Comparison of ENCODE assay signal across 11 mouse cellular contexts in the genomic region with DNA sequence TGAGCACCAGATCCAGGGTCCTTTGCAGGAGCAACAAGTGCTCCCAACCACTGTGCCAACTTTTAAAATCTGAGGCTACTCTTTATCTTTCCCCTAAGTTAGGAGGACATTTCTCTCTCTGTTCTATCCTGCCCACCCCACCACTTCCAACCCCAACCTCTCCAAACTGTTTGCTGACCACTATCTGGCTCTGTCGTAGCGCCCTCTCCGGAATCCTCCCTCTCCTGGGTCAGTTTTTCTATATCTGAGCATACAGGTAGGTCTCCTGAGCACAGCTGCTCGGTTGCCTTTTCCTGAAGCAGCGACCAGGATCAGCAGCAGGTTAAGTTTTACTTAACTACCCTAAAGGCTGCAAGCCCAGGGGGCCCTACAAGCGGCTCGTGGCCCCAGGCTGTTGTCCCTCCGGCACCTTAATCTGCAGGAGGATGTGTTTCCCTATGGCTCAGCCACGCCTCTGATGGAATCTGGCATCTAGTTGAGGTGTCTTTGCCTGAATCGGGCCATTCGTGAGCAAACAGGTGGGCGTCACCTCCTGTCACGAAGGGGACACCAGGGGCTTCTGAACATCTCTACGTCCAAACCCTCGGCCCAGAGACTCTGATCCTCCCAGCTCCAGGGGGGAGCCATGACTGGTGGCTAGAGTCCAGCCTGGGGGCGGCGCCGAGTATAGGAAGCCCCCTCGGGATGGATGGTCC. TPM values are rescaled to one million over a fixed set of nuclear protein-coding genes. Genes with fewer than 3 reads are reported as not detected.
A peak's percentile ranks its signal among the peaks of the same experiment; 100 is the strongest.
DNase-seq lines count a peak whose midpoint lies in the region; ATAC-seq and TF ChIP-seq lines count a peak whose summit lies in the region.
"Had no signal": no experiment of that assay in that cellular context is flagged by ENCODE, and none has a peak within 500 bp of the region (broad histone marks: within the 10 kb centered on the region; RNA-seq: fewer than 3 reads in every experiment).

No protein-coding gene starts in this region.

- TF ChIP-seq CTCF in forebrain, postnatal 0 days (IDR thresholded peaks at IDR 0.05; ENCODE audit: low read depth), result no peak

- ATAC-seq in forebrain, postnatal 0 days, result no peak
- ATAC-seq in lung, embryonic 16.5 days (ENCODE audit: low read depth), result no peak
- ATAC-seq in intestine, embryonic 14.5 days (replicated peaks; ENCODE audit: low FRiP score, low TSS enrichment, low read depth), result no peak
- no peak for ATAC-seq in neural tube, embryonic 14.5 days (ENCODE audit: low read depth)
- ATAC-seq: liver, postnatal 0 days had no signal

- no peaks in the 10 kb centered on the region for H3K36me3 ChIP-seq in forebrain, embryonic 10.5 days (replicated peaks)
- H3K36me3 ChIP-seq in forebrain, postnatal 0 days (ENCODE audit: insufficient read depth), result no peaks in the 10 kb centered on the region
- no peaks in the 10 kb centered on the region for H3K36me3 ChIP-seq in lung, embryonic 16.5 days (ENCODE audit: control insufficient read depth, insufficient read depth, low read length)
- H3K36me3 ChIP-seq in intestine, embryonic 14.5 days (ENCODE audit: control insufficient read depth, insufficient read depth, low read length), result no peaks in the 10 kb centered on the region
- no peaks in the 10 kb centered on the region for H3K36me3 ChIP-seq in neural tube, embryonic 14.5 days (ENCODE audit: control insufficient read depth, insufficient read depth, low read length)

- H3K9ac ChIP-seq in forebrain, postnatal 0 days, result no peak overlapping the region
- no peak overlapping the region for H3K9ac ChIP-seq in lung, embryonic 16.5 days (ENCODE audit: low read length)
- no peak overlapping the region for H3K9ac ChIP-seq in intestine, embryonic 14.5 days (ENCODE audit: low read length)
- H3K9ac ChIP-seq in neural tube, embryonic 14.5 days (replicated peaks; ENCODE audit: low read depth, low read length), result no peak overlapping the region
- H3K9ac ChIP-seq: liver, postnatal 0 days had no signal

- peaks cover 94% of the 10 kb centered on the region for H3K27me3 ChIP-seq in forebrain, embryonic 10.5 days (ENCODE audit: poor library complexity, severe bottlenecking)
- H3K27me3 ChIP-seq in forebrain, postnatal 0 days (ENCODE audit: insufficient read depth, low read length), result peaks cover 77% of the 10 kb centered on the region
- peaks cover 80% of the 10 kb centered on the region for H3K27me3 ChIP-seq in lung, embryonic 16.5 days (ENCODE audit: control insufficient read depth, insufficient read depth, low read depth, low read length)
- H3K27me3 ChIP-seq in intestine, embryonic 14.5 days (replicated peaks; ENCODE audit: control insufficient read depth, insufficient read depth, low read length), result peaks cover 75% of the 10 kb centered on the region
- peaks cover 53% of the 10 kb centered on the region for H3K27me3 ChIP-seq in neural tube, embryonic 14.5 days (ENCODE audit: control insufficient read depth, insufficient read depth, low read length)

- H3K4me3 ChIP-seq in forebrain, embryonic 10.5 days, result peak overlapping the region; percentile 41
- H3K4me3 ChIP-seq in forebrain, postnatal 0 days (ENCODE audit: low read depth, low read length), result no peak overlapping the region
- peak overlapping the region; percentile 15; the same call in 1 of the 2 replicates for H3K4me3 ChIP-seq in lung, embryonic 16.5 days (ENCODE audit: low read length)
- peak overlapping the region; percentile 14; the same call in 1 of the 2 replicates for H3K4me3 ChIP-seq in intestine, embryonic 14.5 days (ENCODE audit: low read depth, low read length)
- H3K4me3 ChIP-seq in neural tube, embryonic 14.5 days (ENCODE audit: low read depth, low read length), result no peak overlapping the region

- H3K4me2 ChIP-seq in forebrain, postnatal 0 days (ENCODE audit: low read depth), result no peak overlapping the region
- peak overlapping the region; percentile 21; the same call in 1 of the 2 replicates for H3K4me2 ChIP-seq in lung, embryonic 16.5 days (ENCODE audit: low read depth, low read length)
- H3K4me2 ChIP-seq in intestine, embryonic 14.5 days (ENCODE audit: low read length), result peak overlapping the region; percentile 33
- 0 out of 2 replicates have a peak overlapping the region, but pooled peaks have one; percentile 5 for H3K4me2 ChIP-seq in neural tube, embryonic 14.5 days (ENCODE audit: low read depth, low read length)

- peak; percentile 20 for DNase-seq in forebrain, embryonic 10.5 days (ENCODE audit: extremely low spot score, low spot score)
- DNase-seq in forebrain, postnatal 0 days, result no peak
- no peak for DNase-seq in lung, postnatal 14 days
- DNase-seq in intestine, embryonic 14.5 days (ENCODE audit: low spot score), result peak; percentile 56
- no peak for DNase-seq in frontal cortex, postnatal 25 days (ENCODE audit: low spot score in 2 of 2)
- no peak for DNase-seq in adrenal gland, postnatal 10 days
- DNase-seq: kidney, adult 9 months; liver, postnatal 0 days had no signal

- under 1% methylated on average over 19 of the region's 19 CpGs for WGBS in forebrain, embryonic 10.5 days
- 1% methylated on average over 19 of the region's 19 CpGs for WGBS in forebrain, postnatal 0 days
- WGBS in lung, embryonic 16.5 days, result under 1% methylated on average over 19 of the region's 19 CpGs
- whole genome bisulfite sequencing in intestine, embryonic 14.5 days, result 1% methylated on average over 19 of the region's 19 CpGs
- 1% methylated on average over 19 of the region's 19 CpGs for WGBS in neural tube, embryonic 14.5 days

- peaks cover 16% of the 10 kb centered on the region for H3K4me1 ChIP-seq in forebrain, embryonic 10.5 days
- no peaks in the 10 kb centered on the region for H3K4me1 ChIP-seq in forebrain, postnatal 0 days (ENCODE audit: insufficient read depth)
- H3K4me1 ChIP-seq in lung, embryonic 16.5 days (replicated peaks; ENCODE audit: control insufficient read depth, insufficient read depth, low read length), result no peaks in the 10 kb centered on the region
- no peaks in the 10 kb centered on the region for H3K4me1 ChIP-seq in intestine, embryonic 14.5 days (replicated peaks; ENCODE audit: control insufficient read depth, insufficient read depth, low read length)
- H3K4me1 ChIP-seq in neural tube, embryonic 14.5 days (ENCODE audit: control insufficient read depth, insufficient read depth, low read length), result no peaks in the 10 kb centered on the region

- H3K27ac ChIP-seq in forebrain, embryonic 10.5 days, result no peak overlapping the region
- no peak overlapping the region for H3K27ac ChIP-seq in forebrain, postnatal 0 days (ENCODE audit: low read depth, low read length)
- H3K27ac ChIP-seq in lung, embryonic 16.5 days (ENCODE audit: low read length), result no peak overlapping the region
- H3K27ac ChIP-seq in intestine, embryonic 14.5 days (ENCODE audit: low read depth), result no peak overlapping the region
- H3K27ac ChIP-seq in neural tube, embryonic 14.5 days (ENCODE audit: low read depth, low read length), result no peak overlapping the region

- H3K9me3 ChIP-seq in forebrain, embryonic 10.5 days, result peaks cover 8% of the 10 kb centered on the region; the same call in 1 of the 2 replicates
- 0 out of 2 replicates have a peak, but pooled peaks cover 3% of the 10 kb centered on the region for H3K9me3 ChIP-seq in forebrain, postnatal 0 days (ENCODE audit: low read length)
- peaks cover 3% of the 10 kb centered on the region; the same call in 1 of the 2 replicates for H3K9me3 ChIP-seq in lung, embryonic 16.5 days (ENCODE audit: control insufficient read depth, low read length)
- H3K9me3 ChIP-seq in intestine, embryonic 14.5 days (ENCODE audit: control insufficient read depth, low read length), result peaks cover 6% of the 10 kb centered on the region; the same call in 1 of the 2 replicates
- H3K9me3 ChIP-seq in neural tube, embryonic 14.5 days (ENCODE audit: control insufficient read depth, low read length), result no peaks in the 10 kb centered on the region

RNA-seq across cellular contexts. Expression of gene Tfap2a, which starts 6.1 kb away (rescaled TPM):
- 5.1 and 5.3 TPM in 2 replicates for polyA plus RNA-seq in forebrain, embryonic 10.5 days (2016; fragmentation: Nextera tagmentation; extraction: Ambion mirVana)
- total RNA-seq in forebrain, postnatal 0 days (2014; rRNA removed), result 0.38 TPM in 1 of 2 replicates, not detected in the other
- 0.18 and 0.28 TPM in 2 replicates for polyA plus RNA-seq in forebrain, postnatal 0 days (2015; fragmentation: Nextera tagmentation; extraction: Ambion mirVana)
- polyA plus RNA-seq in lung, embryonic 16.5 days (2015; fragmentation: Nextera tagmentation; extraction: Ambion mirVana), result 0.10 and 0.34 TPM in 2 replicates
- polyA plus RNA-seq in intestine, embryonic 14.5 days (2014; fragmentation: Nextera tagmentation; extraction: Ambion mirVana), result 0.31 and 0.32 TPM in 2 replicates
- 7.3 and 9.1 TPM in 2 replicates for polyA plus RNA-seq in neural tube, embryonic 14.5 days (2014; fragmentation: Nextera tagmentation; extraction: Ambion mirVana)
- under 1 TPM; 0.33 to 0.36 TPM for total RNA-seq in adrenal gland, postnatal 10 days (2021)
- total RNA-seq: neutrophil, adult 5-6 weeks had no signal
- polyA plus RNA-seq: liver, postnatal 0 days had no signal

Comparison
In these comparisons a context has a peak if more than half of its experiments do, and no peak if none do; other contexts are left out.
1. DNase-seq: peak in forebrain, embryonic 10.5 days (single experiment) and intestine, embryonic 14.5 days (single experiment); none in forebrain, postnatal 0 days (single experiment), lung, postnatal 14 days (single experiment), frontal cortex, postnatal 25 days (0 of 2) and adrenal gland, postnatal 10 days (single experiment).
2. H3K4me3 ChIP-seq: peak in forebrain, embryonic 10.5 days (single experiment), lung, embryonic 16.5 days (single experiment) and intestine, embryonic 14.5 days (single experiment); none in forebrain, postnatal 0 days (single experiment) and neural tube, embryonic 14.5 days (single experiment).